Mouse (Mus musculus) hindbrain, embryonic 12.5 days (tissue): Measurements from ENCODE around the gene Plch1. TPM values are rescaled to one million over a fixed set of nuclear protein-coding genes. Genes with fewer than 3 reads are reported as not detected.

ENCODE experiments used
- ATAC-seq: fragments of 200-750 bp; cut with Nextera tagmentation; 2 replicates; pipeline ENCODE4 v1.8.0; 2017; ENCODE audit warnings: moderate TSS enrichment; ENCODE audit not compliant: low FRiP score
- H3K27ac ChIP-seq: fragments of 300-500 bp; sonication (generic); 2 replicates; pipeline ENCODE4 v1.5.1; 2016; ENCODE audit warnings: mild to moderate bottlenecking
- H3K27me3 ChIP-seq: fragments of 300-500 bp; sonication (generic); 2 replicates; pipeline ENCODE4 v1.6.1; 2016; ENCODE audit warnings: mild to moderate bottlenecking
- H3K36me3 ChIP-seq: fragments of 300-500 bp; sonication (generic); 2 replicates; pipeline ENCODE4 v1.6.1; 2016; ENCODE audit warnings: mild to moderate bottlenecking
- H3K4me1 ChIP-seq: fragments of 300-500 bp; sonication (generic); 2 replicates; pipeline ENCODE4 v1.6.1; 2016
- H3K4me2 ChIP-seq: fragments of 300-500 bp; sonication (generic); replicated peaks from 2 replicates; pipeline ENCODE4 v1.6.1; 2016; ENCODE audit warnings: mild to moderate bottlenecking
- H3K4me3 ChIP-seq: fragments of 300-500 bp; sonication (generic); 2 replicates; pipeline ENCODE4 v1.5.1; 2016; ENCODE audit warnings: mild to moderate bottlenecking
- H3K9ac ChIP-seq: fragments of 300-500 bp; sonication (generic); 2 replicates; pipeline ENCODE4 v1.6.1; 2016; ENCODE audit warnings: mild to moderate bottlenecking, moderate library complexity
- H3K9me3 ChIP-seq: fragments of 300-500 bp; sonication (generic); replicated peaks from 2 replicates; pipeline ENCODE4 v1.6.1; 2016; ENCODE audit warnings: mild to moderate bottlenecking
- WGBS: fragments of 180-500 bp; shearing (Covaris S2); methylation state at CpG from one replicate; pipeline ENCODE4 v1.1.7; 2016; 5-methylcytosine and 5-hydroxymethylcytosine counted together
- polyA plus RNA-seq: library from polyadenylated mRNA; unstranded; fragments of >200 nt; fragmentation: Nextera tagmentation; extraction: Ambion mirVana; gene quantifications from 2 replicates; pipeline ENCODE4 v1.2.1, GENCODE M21; 2016

Plch1 gene
- polyA plus RNA-seq, 1 experiment from 2014 or later, result 25.5 TPM

DNA sequence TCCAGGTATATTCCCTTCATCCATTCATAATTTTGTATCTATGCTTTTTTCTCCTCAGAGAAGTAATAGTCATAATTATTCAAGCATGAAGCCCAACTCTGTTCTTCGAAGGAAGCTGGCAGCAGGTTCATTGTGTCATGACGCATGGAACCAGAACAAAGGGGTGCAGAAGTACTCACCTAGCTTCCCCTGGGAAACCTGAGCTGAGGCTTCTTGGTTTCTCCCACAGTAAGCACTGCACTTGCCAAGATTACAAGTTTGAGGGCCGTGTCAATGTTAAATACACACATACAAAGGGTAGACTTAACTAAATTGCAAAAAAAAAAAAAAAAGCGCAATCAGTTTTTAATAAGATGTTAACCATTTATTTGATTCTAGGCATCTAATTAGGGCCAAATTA is 3.0 kb downstream of the Plch1 start:
- peak overlapping the region; percentile 67 for H3K27ac ChIP-seq
- H3K9me3 ChIP-seq, result no peaks in the 10 kb centered on the region
- no peaks in the 10 kb centered on the region for H3K27me3 ChIP-seq
- 0 out of 2 replicates have a peak overlapping the region, but pooled peaks have one; percentile 77 for H3K4me3 ChIP-seq
- peaks cover 35% of the 10 kb centered on the region for H3K4me1 ChIP-seq
- peak overlapping the region; percentile 82 for H3K4me2 ChIP-seq
- WGBS, result 53% methylated on average over 4 of the region's 4 CpGs
- no peaks in the 10 kb centered on the region for H3K36me3 ChIP-seq
- no peak overlapping the region for H3K9ac ChIP-seq
- ATAC-seq, result no peak

DNA sequence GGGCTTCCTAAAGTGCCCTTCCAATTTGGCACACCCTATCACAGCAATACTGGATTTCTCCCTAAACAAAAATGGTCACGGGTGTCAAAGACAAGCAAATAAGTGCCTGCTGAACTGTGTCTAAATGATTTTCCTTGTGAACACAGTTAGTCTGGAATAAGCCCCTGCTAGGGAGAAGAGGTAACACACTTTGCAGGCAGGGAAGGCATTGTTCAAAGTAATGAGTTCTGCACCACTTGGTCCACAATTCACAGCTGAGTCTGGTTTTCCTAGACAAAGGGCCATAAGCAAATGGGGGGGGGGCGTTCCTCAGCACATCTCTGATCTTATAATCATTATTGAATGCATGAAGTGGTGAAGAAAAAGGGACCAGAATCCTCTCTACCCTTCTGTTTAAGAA is 3.5 kb downstream of the Plch1 start:
- H3K27ac ChIP-seq, result peak overlapping the region; percentile 67
- no peaks in the 10 kb centered on the region for H3K27me3 ChIP-seq
- peaks cover 35% of the 10 kb centered on the region for H3K4me1 ChIP-seq
- peak; percentile 29 for ATAC-seq
- no peaks in the 10 kb centered on the region for H3K9me3 ChIP-seq
- H3K4me3 ChIP-seq, result no peak overlapping the region
- WGBS, result 22% methylated on average over 2 of the region's 2 CpGs
- no peak overlapping the region for H3K9ac ChIP-seq
- H3K4me2 ChIP-seq, result peak overlapping the region; percentile 82; the same call in 1 of the 2 replicates
- H3K36me3 ChIP-seq, result no peaks in the 10 kb centered on the region

DNA sequence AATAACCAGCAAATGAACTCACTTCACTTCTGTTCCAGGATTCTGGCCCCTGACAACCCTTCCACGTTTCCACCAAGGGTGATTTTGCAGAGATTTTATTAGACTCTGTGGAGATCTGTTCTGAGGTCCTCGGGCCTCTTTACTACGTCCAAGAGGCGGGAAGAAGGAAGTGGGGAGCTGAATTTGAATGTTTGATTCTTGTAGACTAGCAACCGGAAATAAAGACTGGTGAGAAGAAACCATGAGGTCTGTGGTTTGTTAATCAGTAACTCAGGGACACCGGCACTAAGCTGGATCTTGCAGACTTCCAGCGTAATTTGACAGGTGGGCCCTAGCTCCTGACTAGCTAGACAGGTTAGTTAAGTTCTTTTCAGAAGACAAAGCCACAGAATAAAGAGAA is 5.6 kb downstream of the Plch1 start:
- no peaks in the 10 kb centered on the region for H3K36me3 ChIP-seq
- no peak overlapping the region for H3K4me2 ChIP-seq
- H3K27me3 ChIP-seq, result no peaks in the 10 kb centered on the region
- no peak overlapping the region for H3K9ac ChIP-seq
- H3K4me1 ChIP-seq, result peaks cover 24% of the 10 kb centered on the region
- H3K27ac ChIP-seq, result no peak overlapping the region
- no peak overlapping the region for H3K4me3 ChIP-seq
- H3K9me3 ChIP-seq, result no peaks in the 10 kb centered on the region
- WGBS, result 49% methylated on average over 7 of the region's 7 CpGs
- no peak for ATAC-seq

- Histone ChIP-seq H3K27ac (no peak overlapping the region), H3K9me3 (no peaks in the 10 kb centered on the region), H3K4me3 (no peak overlapping the region), H3K4me2 (no peak overlapping the region), H3K36me3 (no peaks in the 10 kb centered on the region), H3K27me3 (no peaks in the 10 kb centered on the region), H3K9ac (no peak overlapping the region), H3K4me1 (peaks cover 17% of the 10 kb centered on the region; the same call in 1 of the 2 replicates)
- WGBS, result 65% methylated on average over 3 of the region's 3 CpGs
- no peak for ATAC-seq
Measured at GRCm38 (mm10) chr3:63892154-63892553, 7.1 kb downstream of the Plch1 start.

DNA sequence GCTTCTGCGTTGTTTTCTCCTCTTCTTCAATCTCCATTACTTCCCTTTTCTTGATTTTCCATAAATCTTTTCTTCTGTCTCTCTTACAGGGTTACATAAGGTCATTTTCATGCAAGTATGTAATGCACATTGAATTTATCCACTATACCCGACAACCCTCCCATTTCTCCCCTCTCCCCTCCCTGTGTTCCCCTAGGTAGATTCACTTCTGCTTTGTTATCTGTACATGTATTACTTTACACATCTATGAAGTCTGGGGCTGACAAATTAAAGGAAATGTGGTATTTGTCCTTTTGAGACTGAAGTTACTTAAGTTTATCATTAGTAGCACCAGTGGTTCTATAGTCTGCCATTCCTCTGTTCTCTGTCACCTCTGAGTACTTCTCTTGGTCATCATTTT is 18.2 kb downstream of the Plch1 start:
- H3K4me2 ChIP-seq, result no peak overlapping the region
- 0 out of 2 replicates have a peak, but pooled peaks cover 8% of the 10 kb centered on the region for H3K9me3 ChIP-seq
- WGBS, result 75% methylated on average over 2 of the region's 2 CpGs
- H3K27ac ChIP-seq, result no peak overlapping the region
- peaks cover 4% of the 10 kb centered on the region; the same call in 1 of the 2 replicates for H3K4me1 ChIP-seq
- H3K9ac ChIP-seq, result no peak overlapping the region
- peaks cover 17% of the 10 kb centered on the region for H3K36me3 ChIP-seq
- no peak overlapping the region for H3K4me3 ChIP-seq
- H3K27me3 ChIP-seq, result no peaks in the 10 kb centered on the region
- no peak for ATAC-seq

DNA sequence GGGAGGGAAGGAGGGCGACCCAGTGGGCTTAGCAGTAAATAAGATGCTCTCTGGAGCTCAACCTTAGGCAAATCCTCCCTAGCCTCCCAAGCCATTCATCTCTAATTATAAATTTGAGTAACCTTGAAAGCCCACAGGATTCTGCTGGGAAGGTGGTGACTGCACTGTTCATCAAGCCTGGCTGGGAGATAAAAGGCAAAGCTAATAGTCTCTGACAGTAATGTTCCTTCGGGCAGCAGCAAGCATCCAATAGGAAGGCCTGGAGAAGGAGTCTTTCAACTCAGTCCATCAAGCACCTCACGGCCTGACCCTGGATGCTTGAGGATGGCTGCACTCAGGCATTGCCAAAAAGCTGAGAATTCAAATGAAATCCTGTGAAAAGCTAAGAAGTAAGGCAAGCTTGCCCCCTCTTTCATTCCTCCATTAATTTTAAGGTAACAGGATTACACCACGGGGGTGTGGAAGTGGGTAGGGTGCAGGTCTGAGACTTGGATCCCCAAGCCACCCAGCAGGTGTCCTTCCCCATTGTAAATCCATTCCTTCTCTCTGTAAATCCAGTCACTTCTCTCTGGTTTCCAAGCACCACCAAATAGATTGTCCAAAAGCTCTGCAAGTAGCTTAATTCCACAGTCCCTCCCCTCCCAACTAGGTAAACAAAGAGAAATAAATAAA is 20.1 kb downstream of the Plch1 start:
- H3K4me2 ChIP-seq, result no peak overlapping the region
- no peak overlapping the region for H3K4me3 ChIP-seq
- no peaks in the 10 kb centered on the region for H3K9me3 ChIP-seq
- 48% methylated on average over 4 of the region's 4 CpGs for WGBS
- no peaks in the 10 kb centered on the region for H3K36me3 ChIP-seq
- no peaks in the 10 kb centered on the region for H3K27me3 ChIP-seq
- H3K9ac ChIP-seq, result no peak overlapping the region
- peaks cover 4% of the 10 kb centered on the region; the same call in 1 of the 2 replicates for H3K4me1 ChIP-seq
- peak; percentile 81; the same call in 1 of the 2 replicates for ATAC-seq
- H3K27ac ChIP-seq, result peak overlapping the region; percentile 23

GRCm38 (mm10) chr3:63872818-63873217 is 26.5 kb downstream of the Plch1 start:
- Histone ChIP-seq H3K4me1 (peaks cover 11% of the 10 kb centered on the region; the same call in 1 of the 2 replicates), H3K4me3 (no peak overlapping the region), H3K27me3 (no peaks in the 10 kb centered on the region), H3K36me3 (0 out of 2 replicates have a peak, but pooled peaks cover 2% of the 10 kb centered on the region), H3K9me3 (no peaks in the 10 kb centered on the region), H3K9ac (no peak overlapping the region), H3K27ac (no peak overlapping the region), H3K4me2 (no peak overlapping the region)
- 0% methylated on average over 1 of the region's 1 CpGs for WGBS
- ATAC-seq, result no peak

- no peak overlapping the region for H3K9ac ChIP-seq
- 0 out of 2 replicates have a peak, but pooled peaks cover 2% of the 10 kb centered on the region for H3K36me3 ChIP-seq
- no peak overlapping the region for H3K4me3 ChIP-seq
- H3K4me2 ChIP-seq, result no peak overlapping the region
- 0% methylated on average over 2 of the region's 2 CpGs for WGBS
- H3K4me1 ChIP-seq, result peaks cover 11% of the 10 kb centered on the region; the same call in 1 of the 2 replicates
- H3K9me3 ChIP-seq, result no peaks in the 10 kb centered on the region
- H3K27ac ChIP-seq, result no peak overlapping the region
- 0 out of 2 replicates have a peak, but pooled peaks have one; percentile 48 for ATAC-seq
- H3K27me3 ChIP-seq, result no peaks in the 10 kb centered on the region
Measured at GRCm38 (mm10) chr3:63871249-63871648, 28.0 kb downstream of the Plch1 start.

DNA sequence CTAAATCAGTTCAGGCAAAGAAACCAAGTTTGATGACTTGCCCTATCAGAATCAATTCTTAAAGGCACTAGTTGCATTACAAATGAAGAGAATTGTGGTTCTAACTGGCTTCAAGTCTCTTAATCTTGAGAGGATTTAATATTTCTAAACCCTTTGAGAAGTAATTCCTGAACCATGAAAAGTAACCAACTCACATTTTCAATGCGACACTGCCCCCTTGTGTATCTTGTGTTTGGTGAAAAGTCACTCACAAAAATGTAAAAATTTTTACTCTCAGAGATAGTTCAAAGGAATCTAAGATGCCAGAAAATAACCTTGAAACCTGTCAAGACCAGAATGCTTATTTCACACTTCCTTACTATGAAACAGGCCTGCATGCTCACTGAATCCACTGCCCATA is 31.0 kb downstream of the Plch1 start:
- 0 out of 2 replicates have a peak, but pooled peaks have one; percentile 4 for ATAC-seq
- peaks cover 11% of the 10 kb centered on the region; the same call in 1 of the 2 replicates for H3K4me1 ChIP-seq
- H3K4me3 ChIP-seq, result no peak overlapping the region
- no peak overlapping the region for H3K27ac ChIP-seq
- 0 out of 2 replicates have a peak, but pooled peaks cover 2% of the 10 kb centered on the region for H3K36me3 ChIP-seq
- no peak overlapping the region for H3K4me2 ChIP-seq
- no peaks in the 10 kb centered on the region for H3K9me3 ChIP-seq
- H3K9ac ChIP-seq, result no peak overlapping the region
- no peaks in the 10 kb centered on the region for H3K27me3 ChIP-seq
- WGBS, result 74% methylated on average over 1 of the region's 1 CpGs

GRCm38 (mm10) chr3:63865069-63865468 is 34.2 kb downstream of the Plch1 start:
- WGBS, result 65% methylated on average over 2 of the region's 2 CpGs
- H3K27ac ChIP-seq, result no peak overlapping the region

GRCm38 (mm10) chr3:63862716-63863115 is 36.6 kb downstream of the Plch1 start:
- 82% methylated on average over 10 of the region's 10 CpGs for WGBS
- Histone ChIP-seq H3K4me2 (no peak overlapping the region), H3K27me3 (no peaks in the 10 kb centered on the region), H3K27ac (no peak overlapping the region), H3K36me3 (no peaks in the 10 kb centered on the region), H3K4me3 (no peak overlapping the region), H3K9ac (no peak overlapping the region), H3K9me3 (no peaks in the 10 kb centered on the region), H3K4me1 (no peaks in the 10 kb centered on the region)
- ATAC-seq, result no peak

More at GRCm38 (mm10) chr3:63865069-63865468, 34.2 kb downstream of the Plch1 start:
- H3K4me1 ChIP-seq, result no peaks in the 10 kb centered on the region
- no peak overlapping the region for H3K4me3 ChIP-seq
- H3K4me2 ChIP-seq, result no peak overlapping the region
- no peak overlapping the region for H3K9ac ChIP-seq
- 0 out of 2 replicates have a peak, but pooled peaks cover 2% of the 10 kb centered on the region for H3K36me3 ChIP-seq
- H3K27me3 ChIP-seq, result no peaks in the 10 kb centered on the region
- no peak for ATAC-seq
- H3K9me3 ChIP-seq, result no peaks in the 10 kb centered on the region

- no peaks in the 10 kb centered on the region for H3K36me3 ChIP-seq
- H3K9ac ChIP-seq, result no peak overlapping the region
- 81% methylated on average over 5 of the region's 5 CpGs for WGBS
- H3K4me1 ChIP-seq, result peaks cover 11% of the 10 kb centered on the region
- ATAC-seq, result no peak
- H3K27ac ChIP-seq, result no peak overlapping the region
- H3K4me3 ChIP-seq, result no peak overlapping the region
- H3K9me3 ChIP-seq, result no peaks in the 10 kb centered on the region
- H3K4me2 ChIP-seq, result no peak overlapping the region
- H3K27me3 ChIP-seq, result no peaks in the 10 kb centered on the region
Measured at GRCm38 (mm10) chr3:63852828-63853227, 46.4 kb downstream of the Plch1 start.
